Comparison of ENCODE assay signal across 13 mouse cellular contexts in genomic region chr17:10635955-10636470, GRCm38 (mm10).
"Had no signal": no experiment of that assay in that cellular context is flagged by ENCODE, and none has a peak within 500 bp of the region (broad histone marks: within the 10 kb centered on the region; RNA-seq: fewer than 3 reads in every experiment).

No protein-coding gene starts in this region.

- ATAC-seq: intestine, embryonic 16.5 days had no signal

- H3K4me3 ChIP-seq: limb, embryonic 13.5 days; liver, embryonic 15.5 days; midbrain, embryonic 10.5 days; neural tube, embryonic 12.5 days; stomach, embryonic 15.5 days had no signal

- DNase-seq: left cerebral cortex, postnatal 4 days; lung, adult 2 months; lung, postnatal 10 days; lung, postnatal 4 days; midbrain, embryonic 14.5 days; right cerebral cortex, postnatal 14 days; thymus, postnatal 36 days had no signal

- H3K4me1 ChIP-seq: liver, embryonic 15.5 days; stomach, embryonic 15.5 days had no signal

- H3K9ac ChIP-seq: limb, embryonic 13.5 days; liver, embryonic 15.5 days; neural tube, embryonic 12.5 days; stomach, embryonic 15.5 days had no signal

- H3K4me2 ChIP-seq: limb, embryonic 13.5 days; liver, embryonic 15.5 days; neural tube, embryonic 12.5 days; stomach, embryonic 15.5 days had no signal

- H3K27ac ChIP-seq: limb, embryonic 13.5 days; liver, embryonic 15.5 days; midbrain, embryonic 10.5 days; neural tube, embryonic 12.5 days; stomach, embryonic 15.5 days had no signal

- H3K27me3 ChIP-seq: limb, embryonic 13.5 days; liver, embryonic 15.5 days; neural tube, embryonic 12.5 days; stomach, embryonic 15.5 days had no signal

- H3K9me3 ChIP-seq: limb, embryonic 13.5 days; liver, embryonic 15.5 days; midbrain, embryonic 10.5 days; neural tube, embryonic 12.5 days; stomach, embryonic 15.5 days had no signal

- H3K36me3 ChIP-seq: limb, embryonic 13.5 days; liver, embryonic 15.5 days; midbrain, embryonic 10.5 days; neural tube, embryonic 12.5 days; stomach, embryonic 15.5 days had no signal
